Mouse (Mus musculus): ENCODE data around the gene Cers6.

Cers6 gene

DNA sequence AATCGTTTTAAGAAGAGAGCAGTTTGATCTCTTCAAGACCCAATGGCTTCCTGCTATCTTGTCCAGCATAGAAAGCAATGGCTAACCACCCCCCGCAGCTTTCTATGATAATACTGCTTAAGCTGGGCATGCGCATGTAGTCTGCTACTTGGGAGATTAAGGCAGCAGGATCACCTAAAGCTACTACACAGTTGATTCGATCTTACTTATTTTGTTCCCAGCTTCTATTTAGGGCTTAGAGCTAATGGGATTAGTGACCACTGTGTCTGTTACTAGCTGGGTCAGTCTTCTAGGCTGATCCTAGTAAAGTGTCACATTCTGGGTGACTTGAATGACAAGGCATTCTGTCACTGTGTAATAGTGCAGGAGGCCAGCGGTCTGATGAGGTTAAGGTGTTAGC is 289.6 kb downstream of the Cers6 start:
- DNase-seq (ENCODE audit: low read depth, low spot score): no peak

GRCm38 (mm10) chr2:69155861-69156260 is 294.6 kb downstream of the Cers6 start:
- DNase-seq (ENCODE audit: low read depth, low spot score): no peak

DNA sequence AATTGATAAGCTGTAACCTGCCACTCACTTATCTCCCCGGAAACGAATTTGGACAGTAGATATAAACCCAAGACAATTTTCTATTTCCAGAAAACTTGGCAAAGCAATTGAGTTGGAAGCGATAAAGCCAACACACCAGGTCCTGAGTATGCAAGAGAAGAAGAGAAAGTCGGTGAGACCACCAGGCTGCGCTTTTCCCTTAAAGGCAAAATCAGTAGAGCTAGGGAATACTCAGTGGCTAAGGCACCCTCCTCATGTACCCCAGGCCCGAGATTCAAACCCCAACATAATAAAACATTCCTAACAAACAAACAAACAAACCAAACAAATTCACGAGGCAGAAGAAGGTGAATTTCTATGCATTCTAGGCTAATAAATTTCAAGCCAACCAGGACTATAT is 295.0 kb downstream of the Cers6 start:
- DNase-seq (ENCODE audit: low read depth, low spot score): no peak

DNA sequence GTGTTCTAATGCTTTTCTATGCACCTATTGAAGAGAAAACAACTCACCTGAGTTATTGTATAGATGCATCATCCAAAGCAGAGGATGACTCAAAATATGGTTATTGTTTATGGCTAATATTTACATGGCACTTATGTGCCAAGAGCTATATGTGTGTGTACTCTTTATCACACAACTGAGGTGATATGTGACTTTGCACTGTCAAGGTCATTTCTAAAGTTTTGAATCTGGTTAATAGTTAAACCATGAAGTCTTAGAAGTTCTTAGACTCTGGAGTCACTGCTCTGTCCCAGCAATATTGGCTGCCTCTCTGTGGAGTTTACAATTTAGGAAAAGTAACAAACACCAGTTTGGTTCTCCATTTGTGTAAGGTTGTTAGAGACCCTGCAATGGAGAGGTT is 297.7 kb downstream of the Cers6 start:
- DNase-seq (ENCODE audit: low read depth, low spot score): no peak

All from A20 (cell line).